Mouse (Mus musculus) erythroblast, adult 5-6 weeks (primary cell): ENCODE results near the gene Mrpl3. TPM values are rescaled to one million over a fixed set of nuclear protein-coding genes. Genes with fewer than 3 reads are reported as not detected.
A peak's percentile ranks its signal among the peaks of the same experiment; 100 is the strongest.

Experiments used
- ATAC-seq: replicated peaks from 2 replicates; pipeline ENCODE4 v1.8.0; 2016; ENCODE audit warnings: moderate number of reproducible peaks, mild to moderate bottlenecking, moderate TSS enrichment, inconsistent platforms; ENCODE audit not compliant: poor library complexity, low FRiP score, severe bottlenecking
- total RNA-seq, 2 experiments: library from RNA; stranded (forward) in 1 of 2; stranded (reverse) in 1 of 2; fragments of 150-400 nt in 1 of 2; fragments of 200-764, 138-1000 nt in 1 of 2; gene quantifications; 2 replicates each; pipeline versions ENCODE4 v1.2.3 to v1.2.4; 2015 to 2017; ENCODE audit warnings: low replicate concordance in 2 of 2

Gene Mrpl3
- total RNA-seq (2015; ENCODE audit: low replicate concordance) (16.5 and 32.0 TPM in 2 replicates), total RNA-seq (2017; ENCODE audit: low replicate concordance) (19.8 and 22.4 TPM in 2 replicates)

DNA sequence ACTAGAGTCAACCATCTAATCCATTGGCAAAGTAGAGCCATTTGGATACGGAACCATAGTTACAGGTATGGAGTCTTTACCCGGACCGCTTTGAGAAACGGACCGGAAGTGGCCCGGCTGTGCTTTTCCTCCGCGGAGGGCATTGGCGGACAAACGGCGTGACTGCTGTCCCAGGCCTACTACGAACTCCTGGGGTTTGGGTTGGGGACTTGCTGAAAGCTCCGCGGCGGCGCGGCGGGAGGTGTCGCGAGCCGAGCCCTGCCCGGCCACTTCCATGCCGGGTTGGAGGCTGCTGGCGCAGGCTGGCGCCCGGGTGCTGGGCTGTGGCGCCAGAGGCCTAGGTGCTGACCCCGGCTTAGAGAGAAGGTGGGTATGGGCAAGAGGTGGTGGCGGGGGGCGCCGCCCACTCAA is at the start of gene Mrpl3:
TSS of gene Mrpl3 (plus strand) at position 93 of the 411 bp plus-strand sequence.
- peak; percentile 79 for ATAC-seq

DNA sequence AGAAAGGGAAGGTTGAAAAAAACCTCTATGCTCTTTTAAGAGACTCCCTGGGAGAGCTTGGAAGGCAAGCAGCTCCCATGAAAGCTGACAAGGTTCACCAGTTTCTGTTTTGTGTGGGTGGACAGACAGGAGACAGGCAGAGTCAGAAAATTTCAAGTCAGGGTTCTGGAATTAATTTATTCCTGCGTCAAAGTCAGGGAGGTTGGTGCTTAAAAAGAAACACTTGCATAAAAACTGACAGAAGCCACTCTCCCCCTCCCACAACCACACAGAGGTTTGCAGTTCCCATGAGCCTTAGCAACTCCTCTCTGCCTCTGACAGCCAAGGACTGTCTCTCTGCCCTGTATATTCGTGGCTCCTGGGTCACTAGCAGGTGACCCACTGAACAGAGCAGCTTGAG is 42.3 kb upstream of the Mrpl3 start:
- ATAC-seq = no peak

DNA sequence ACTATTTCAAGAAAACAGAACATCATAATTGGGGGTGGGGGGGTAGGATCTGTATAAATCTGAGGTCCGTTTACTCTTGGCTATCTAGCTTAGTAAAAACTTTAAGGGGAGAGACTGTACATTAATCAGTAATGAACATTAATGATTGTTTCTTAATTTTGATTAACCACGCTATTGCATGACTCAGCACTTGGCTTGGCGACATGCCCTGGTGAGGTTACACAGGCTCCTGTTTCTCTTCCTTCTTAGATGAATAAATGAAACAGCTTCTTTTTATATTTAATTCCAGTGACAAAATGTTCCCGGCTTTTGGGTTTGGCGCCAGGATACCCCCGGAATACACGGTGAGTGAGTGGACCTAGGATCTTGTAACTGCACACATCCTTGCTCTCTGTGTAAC is 34.9 kb upstream of the Mrpl3 start:
- ATAC-seq = no peak

DNA sequence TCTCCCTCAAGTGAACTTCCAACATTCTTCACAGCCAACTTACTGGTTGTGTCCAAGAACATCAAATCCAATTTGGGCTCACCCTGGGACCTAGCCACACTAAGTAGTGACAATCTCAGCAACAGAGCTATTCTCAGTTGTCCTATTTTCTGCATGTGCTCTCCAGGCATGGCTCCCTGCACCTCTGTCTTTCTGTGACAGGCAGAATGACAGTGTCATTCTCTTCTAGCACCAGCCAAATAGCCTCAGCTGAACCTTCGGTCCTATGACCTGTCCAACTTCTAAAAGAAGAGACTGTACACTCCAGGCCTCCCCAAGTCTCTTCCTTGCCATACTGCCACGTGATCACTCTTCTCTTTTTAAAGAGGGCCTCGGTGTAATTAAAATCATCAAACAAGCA is 24.7 kb upstream of the Mrpl3 start:
- no peak for ATAC-seq

DNA sequence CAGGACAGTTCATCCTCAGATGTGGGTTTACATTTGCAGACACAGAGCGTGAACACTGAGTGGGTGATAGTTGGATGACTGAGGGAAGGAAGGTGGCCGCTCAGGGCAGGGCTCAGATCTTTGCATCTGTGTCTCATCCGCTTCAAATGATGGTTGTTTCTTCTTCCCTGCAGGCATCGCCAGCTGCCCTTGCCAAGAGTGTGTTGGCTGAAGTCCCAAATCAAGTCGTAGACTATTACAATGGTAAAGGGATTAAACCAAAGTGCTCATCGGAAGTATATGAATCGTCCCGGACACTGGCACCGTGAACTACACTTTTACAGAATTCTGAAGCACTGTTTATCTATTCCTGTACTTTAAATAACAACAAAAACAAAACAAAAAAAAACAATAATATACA is 20.5 kb upstream of the Mrpl3 start:
- no peak for ATAC-seq

DNA sequence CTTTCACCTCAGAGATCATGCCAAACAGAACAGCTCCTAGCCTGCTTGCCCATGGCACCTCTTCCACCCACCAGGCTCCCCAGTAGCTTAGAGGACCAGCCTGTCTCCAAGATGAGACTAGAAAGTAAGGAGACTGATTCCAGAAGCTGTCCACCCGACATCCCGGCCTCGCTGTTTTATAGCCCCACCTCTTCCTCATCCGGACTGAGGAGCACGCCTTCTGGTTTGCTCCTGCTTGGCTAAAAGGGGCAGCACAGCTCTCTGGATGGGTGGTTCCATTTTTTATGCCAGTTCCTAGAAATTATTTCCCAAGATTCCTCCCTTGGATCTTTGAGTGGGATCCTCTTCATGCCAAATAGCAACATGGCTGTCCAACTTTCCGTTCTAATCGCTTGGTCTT is 19.4 kb upstream of the Mrpl3 start:
- ATAC-seq = no peak

DNA sequence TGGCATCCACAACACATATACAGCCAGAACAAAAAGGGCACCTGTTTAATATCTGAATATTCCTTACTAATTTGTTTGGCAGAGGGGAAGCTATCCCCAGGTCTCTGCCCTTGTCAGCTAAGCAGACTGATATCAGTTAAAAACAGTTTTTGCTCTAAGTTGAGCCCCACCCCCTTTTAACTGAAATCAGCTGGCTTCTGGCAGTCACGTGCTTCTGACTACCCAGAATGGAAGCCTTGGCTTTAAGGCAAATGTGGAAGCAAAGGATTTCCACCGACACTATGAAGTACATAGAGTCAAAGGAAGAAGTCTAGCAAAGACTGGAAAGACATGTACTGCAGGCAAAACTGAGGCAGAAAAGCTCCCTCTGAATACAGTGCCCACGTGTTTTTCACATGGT is 15.2 kb upstream of the Mrpl3 start:
- no peak for ATAC-seq

DNA sequence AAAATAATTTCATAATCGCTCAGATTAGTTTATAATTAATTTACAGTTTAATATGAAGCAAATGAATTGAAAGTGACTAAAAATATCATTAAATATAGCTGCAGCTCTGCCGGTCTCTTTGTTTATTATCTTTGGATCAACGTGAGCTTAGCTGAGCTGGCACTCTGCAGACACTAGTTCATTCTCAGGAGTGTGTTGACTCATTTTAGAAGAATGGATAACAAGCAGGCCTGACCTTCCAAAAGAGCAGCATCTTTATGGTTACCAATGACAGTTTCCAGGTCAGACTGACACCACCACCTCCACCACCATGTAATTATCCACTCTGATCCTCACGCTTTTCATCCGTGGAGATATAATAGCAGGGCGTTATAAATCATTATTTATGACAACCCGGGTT is 7.0 kb upstream of the Mrpl3 start:
- ATAC-seq = no peak

DNA sequence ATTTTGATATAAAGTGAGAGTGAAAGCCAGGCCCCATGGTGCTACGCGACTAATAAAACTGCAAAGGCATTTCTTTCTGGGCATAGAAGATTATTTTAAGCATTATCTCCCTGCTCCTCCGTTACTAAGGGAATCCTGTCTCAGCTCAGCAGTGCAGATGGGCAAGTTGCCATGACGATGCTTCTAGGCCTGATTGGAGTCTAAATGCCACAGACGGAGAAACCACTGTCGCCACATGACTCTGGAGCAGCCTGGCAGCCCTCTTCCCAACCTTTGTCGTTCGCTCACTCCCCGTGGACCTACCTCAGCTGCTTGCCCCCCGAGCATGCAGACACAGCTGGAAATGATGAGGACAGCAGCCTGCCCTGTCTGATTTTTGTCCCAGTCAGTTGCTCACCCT is 4.7 kb upstream of the Mrpl3 start:
- ATAC-seq = no peak

DNA sequence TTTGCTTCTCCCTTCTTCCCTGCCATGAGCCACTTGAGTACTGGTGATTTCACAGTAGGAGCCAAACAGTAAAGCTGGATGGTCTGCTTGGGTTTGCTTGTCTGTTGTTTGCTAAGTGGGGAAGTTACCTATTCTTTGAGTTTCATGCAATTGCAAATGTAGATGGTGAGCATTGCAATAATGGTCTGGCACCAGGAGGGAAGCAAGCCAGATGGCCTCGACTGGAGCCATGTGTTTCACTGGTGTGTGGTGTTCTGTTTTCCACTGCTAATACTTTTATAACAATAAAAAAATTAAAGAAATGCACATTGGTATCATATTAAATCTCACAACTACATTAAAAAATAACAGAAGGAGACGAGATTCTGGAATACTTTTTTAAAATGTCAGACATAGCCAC is 3.4 kb upstream of the Mrpl3 start:
- ATAC-seq = no peak

DNA sequence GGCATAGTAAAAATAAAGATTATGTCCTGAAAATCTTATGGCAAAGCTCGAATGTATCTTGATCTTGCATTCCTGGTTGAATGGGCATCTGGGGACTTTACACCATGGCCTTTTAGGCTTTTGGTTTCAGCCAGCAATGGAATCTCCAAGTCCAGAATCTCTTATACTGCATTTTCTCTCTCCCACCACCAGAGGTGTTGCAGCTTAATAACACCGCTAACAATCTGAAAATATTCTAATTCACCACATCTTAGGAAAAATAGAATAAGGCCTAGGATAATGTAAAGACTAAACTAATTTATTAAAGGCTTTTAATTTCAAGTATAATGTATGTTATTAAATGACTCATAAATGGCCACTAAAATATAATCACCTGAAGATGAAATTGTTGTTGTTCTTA is 2.8 kb upstream of the Mrpl3 start:
- ATAC-seq = no peak

DNA sequence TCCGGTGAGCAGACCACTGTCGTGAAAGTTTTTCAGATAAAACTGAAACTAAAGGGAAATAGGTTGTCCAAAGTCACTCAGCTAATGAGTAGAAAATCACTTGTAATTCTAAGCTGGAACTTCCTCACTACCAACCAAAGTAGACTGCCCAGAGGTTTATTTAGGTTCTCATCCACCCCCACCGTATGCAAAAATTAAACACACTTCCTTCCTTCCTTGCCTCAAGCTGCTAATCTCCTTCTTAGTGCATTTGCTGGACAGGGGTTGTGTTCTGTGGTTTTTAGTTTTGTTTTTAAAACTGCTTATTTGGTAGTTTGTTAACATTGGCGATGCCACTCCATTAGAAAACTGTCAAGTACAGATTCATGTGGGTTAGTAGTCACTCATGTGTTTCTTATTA is 773 bp downstream of the Mrpl3 start:
- no peak for ATAC-seq

DNA sequence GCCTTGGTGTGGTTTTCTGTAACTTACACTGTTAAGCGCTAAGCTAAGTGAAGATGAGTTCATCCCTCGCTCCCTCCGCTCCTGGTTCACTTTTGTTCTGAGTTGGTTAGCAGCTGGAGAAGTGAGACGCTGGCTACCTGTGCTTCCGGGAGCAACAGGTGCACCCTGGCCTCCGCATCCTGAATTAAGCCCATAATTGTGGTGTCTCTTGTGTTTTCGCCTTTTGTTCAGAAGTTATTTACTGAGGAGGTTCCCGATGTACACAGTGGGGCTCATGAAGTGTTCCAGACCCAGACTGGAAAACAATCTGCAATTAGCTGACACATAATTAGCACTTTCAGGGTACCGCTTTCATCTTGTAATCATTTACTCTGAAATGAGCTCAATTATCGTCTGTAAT is 16.1 kb downstream of the Mrpl3 start:
- no peak for ATAC-seq

DNA sequence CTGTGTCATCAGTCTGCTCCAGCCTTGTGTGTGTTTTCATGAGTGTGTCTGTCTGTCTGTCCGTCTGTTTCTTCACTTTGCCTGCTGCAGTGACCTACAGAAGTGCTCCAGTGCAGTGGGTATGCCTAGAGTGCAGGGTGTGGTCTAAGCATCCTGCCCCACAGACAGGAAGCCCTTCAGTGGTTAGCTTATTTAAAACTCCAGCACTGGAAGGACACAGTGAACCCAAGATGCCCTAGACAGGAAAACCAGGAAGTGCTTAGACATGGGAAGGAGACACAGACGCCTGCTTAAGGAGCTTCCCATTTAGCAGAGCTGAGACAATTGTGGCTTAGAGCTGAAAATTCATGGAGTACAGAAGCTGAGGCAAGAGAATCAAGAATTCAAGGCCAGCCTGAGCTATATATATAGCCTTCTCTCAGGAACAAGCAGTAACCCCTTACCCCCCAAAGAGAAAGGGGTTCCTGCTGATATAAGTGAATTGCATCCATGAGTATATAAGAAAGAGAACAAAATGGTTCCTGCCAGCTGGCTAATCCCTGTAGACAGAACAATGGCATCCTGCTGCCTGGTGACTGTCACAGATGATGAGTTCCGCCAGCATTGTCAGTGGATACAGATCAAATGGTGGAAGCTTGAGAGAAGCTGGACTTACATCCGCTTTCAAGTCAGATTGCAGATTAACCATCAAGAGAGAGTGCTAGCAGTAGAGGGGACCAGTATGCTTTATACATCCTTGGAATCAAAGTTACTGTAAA is 20.1 kb downstream of the Mrpl3 start:
- ATAC-seq = no peak

DNA sequence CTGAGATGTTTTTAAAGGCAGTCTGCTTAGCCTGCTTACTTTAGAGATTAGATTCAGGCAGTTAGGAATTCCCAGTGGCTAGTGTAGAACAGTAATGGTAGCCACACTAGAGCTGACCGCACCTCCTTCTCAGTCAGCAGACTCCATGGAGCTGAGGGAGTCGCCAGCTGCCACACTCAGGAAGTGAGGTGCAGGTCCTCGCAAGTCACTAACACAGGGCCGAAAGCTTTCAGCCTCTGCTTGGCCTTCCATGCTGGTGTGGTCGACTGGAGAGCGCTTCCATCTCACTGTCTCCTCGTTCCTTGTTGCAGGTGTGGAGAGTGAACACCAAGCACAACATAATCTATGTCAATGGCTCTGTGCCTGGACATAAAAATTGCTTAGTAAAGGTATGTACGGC is 21.8 kb downstream of the Mrpl3 start:
- no peak for ATAC-seq

DNA sequence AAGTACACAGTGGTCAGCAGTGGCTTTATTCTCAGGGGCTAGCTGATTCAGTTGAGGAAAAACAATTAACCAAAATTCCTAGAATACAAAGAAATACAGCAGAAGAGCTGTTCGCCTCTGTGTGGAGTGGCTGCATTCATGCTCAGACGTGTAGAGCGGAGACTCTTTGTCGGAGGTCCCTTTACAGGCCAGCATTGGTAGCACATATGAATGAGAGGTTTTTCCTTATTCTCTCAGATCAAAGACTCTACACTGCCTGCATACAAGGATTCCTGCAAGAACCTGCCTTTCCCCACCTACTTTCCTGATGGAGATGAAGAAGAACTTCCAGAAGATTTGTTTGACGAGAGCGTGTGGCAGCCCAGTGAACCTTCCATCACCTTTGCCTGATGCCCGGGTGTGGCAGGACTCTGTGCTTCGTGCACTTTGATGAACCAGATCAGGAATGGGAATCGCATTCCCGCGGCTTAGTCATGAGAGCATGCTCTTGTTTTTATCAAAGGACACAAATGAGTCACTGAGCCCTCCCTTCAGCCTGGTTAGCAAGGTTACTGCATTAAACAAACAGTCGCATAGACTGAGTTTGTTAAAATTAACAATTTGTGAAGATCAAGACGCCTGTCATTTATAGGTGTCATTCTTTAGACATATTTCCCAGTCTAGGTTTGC is 23.9 kb downstream of the Mrpl3 start:
- ATAC-seq = no peak

DNA sequence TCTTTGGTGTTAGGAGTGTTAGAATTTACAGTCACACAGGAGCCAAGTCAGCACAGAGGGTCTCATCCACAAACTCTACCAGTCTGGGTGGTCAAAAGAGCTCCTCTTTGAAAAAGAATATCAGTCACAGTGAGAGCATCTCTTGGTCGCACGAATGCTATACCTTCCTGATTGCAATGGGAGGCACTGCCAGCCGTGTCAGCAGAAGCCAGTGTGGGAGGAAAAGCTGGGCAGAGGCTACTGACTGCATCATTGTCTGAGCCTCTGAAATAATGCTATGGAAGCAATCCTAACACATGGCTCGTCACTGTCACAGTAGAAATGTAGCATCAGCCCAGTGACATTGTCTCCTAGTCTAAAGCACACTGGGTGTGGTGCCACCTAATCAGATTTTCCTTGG is 25.4 kb downstream of the Mrpl3 start:
- ATAC-seq = no peak

DNA sequence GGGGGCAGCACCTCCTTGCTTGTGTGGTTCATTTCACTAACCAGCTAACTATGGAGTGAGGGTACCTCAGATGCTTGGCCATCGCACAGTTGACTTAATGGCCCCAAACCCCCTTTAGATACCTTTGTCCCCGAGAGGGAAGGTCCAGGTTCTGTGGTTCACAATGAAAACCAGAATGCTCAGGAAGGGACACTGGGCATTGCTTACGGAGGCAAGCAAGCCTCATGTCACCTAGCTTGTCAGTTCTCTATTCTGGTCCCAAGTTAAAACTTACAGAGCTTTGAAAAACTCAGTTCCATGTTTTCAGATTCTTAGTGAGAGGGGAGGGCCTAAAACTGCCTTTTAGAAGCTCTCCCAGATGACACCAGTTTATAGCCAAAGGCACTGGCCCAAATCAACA is 27.2 kb downstream of the Mrpl3 start:
- ATAC-seq = no peak

DNA sequence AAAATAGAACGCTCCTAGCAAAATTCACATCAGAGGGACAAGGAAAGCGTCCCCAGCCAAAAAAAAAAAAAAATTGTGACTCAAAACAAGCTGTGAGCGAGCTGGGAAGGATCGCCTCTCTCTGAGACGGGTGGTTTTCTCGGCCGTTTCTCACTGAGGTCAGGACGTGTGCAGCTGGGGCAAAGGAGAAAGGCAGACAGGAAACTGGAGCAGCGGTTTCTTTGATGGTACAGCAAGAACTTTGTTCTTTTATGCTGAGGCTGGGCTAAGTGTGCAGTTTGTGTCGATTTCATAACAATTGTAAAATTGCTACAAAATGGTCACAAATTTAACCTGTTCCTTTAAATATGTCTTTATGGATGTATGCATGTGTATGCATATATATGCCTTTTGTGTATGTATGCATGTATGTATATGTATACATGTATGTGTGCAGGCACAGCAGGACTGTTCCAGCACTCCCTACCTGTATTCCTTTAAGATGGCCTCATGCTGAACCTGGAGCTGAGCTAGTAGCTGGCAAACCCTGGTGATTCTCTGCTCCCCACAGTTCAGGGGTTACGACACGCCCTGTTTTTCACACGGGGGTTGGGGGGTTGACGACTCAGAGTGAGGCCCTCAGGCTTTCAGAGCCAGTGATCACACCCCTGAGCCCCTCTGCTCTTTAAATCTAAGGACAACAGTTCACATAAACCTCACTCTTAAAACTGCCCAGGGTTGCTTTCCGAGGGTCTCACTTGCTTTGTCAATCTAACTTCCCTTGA is 48.0 kb downstream of the Mrpl3 start:
- ATAC-seq = no peak

DNA sequence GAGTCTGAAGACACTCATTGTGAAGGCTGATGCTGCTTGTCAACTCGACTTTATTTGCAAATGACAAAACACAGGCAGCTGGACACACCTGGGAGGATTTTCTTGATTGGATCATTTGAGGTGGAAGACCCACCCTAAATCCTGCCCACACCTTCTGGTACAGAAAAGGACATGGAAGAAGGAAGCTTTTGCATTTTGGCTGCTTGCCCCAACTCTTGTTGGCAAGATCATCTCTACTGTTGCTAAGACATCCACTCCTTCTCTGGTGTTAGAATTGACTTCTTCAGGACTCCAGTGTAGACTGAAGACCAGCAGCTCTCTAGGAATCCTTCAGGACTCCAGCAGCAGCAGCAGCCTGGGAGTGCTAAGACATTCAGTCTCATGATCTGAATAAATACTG is 48.9 kb downstream of the Mrpl3 start:
- no peak for ATAC-seq

DNA sequence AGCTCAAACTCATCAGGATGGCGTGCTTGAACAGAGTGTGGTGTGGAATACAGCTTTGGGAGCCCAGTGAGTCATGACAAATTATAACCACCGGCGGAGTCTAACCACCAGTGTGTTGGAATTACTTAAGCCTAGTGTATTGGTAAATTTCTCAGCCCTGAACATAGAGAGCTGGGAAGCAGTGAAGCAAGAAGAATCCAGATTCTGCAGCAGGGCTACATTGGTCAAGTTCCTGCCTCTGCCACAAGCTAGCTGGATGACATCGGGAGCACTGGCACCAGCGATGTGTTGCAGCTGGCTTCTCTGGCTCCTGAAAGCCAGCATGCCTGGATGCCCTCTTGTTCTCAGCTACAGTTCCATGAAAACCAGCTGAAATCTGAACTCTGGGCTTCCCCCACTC is 50.9 kb downstream of the Mrpl3 start:
- no peak for ATAC-seq
